Mouse (Mus musculus): ENCODE data around the gene Col4a2.

Col4a2 gene

DNA sequence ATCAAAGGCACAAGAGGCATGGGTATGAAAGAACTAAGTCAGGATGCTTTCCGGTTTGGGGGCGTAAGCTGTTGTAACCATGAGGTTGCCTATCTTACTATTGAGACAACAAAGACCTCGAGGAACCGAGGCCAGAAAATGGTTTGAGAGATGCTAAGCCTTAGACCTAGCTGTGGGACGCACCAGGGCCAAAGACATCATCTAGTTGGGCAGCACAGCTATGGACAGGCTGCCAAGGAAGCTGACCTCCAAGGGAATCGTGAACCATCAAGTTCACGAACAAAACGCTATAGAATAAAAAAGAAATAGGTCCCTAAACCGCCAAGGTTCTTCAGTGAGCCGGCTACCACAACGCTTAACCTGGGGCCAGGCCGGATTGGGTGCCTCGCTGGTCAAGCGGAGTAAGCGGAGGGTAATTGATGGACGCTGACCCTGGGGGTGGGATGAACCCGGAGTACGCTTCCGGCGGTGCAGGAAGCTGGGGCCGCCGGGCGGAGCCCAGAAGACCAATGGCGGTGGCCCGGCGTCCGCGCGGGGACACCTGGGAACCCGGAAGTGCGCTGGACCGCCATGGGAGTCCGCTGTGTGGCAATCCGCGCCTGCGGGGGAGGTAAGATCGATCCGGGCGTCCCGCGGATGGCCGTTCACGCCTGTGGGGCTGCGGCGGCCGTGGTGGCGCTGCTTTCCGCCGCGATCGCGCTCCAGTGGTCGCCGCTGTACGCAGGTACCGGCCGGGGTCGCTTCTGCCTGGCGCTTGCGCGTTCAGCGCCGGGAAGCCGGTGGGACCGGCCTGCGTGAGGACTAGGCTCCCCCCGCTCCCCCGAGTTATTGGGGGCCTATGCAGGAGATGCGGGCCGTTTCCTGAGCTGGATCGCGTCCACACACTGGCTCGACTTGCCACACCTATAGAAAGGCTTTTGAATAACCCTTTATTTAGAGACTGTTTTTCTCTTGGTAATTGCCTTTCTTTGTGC lies 184.7 kb downstream of the Col4a2 start, which contains the start of gene Naxd:
Gene Naxd (plus strand): TSS at position 490 of the 974 bp plus-strand sequence.
- no peak for DNase-seq (ENCODE audit: low spot score)

DNA sequence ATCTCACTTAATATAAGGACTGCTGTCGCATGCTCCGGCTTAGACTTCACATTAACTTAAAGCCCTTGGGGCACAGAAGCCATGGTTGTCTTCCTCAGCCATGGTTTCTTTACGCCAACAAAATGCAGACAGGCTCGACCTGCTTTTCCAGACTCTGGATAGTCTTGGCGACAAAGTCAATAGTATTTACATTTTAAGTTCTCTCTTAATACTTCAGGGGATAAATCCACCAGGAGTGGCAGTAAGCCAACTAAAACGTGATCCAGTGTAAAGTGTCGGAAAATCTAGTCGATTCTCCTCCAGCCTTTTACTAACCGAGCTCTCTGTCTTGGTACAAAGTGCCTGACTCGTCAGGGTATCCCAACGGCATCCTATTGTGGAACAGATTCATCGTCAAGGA lies 185.7 kb downstream of the Col4a2 start:
- DNase-seq (ENCODE audit: low spot score): no peak
